Mouse (Mus musculus) gastrocnemius, adult 2 months (tissue): ENCODE data around the gene Atp1a3. TPM values are rescaled to one million over a fixed set of nuclear protein-coding genes. Genes with fewer than 3 reads are reported as not detected.
"Not testable (repeated sequence)": the region's sequence is repeated elsewhere in the genome, so short reads cannot be mapped to it uniquely, and the experiment has no call there.

Experiments
- DNase-seq: peaks from one replicate; pipeline ENCODE4 v3.0.0; 2022
- H3K27ac ChIP-seq: fragments of 200-600 bp; 2 replicates; pipeline ENCODE4 v1.8.1; 2022; ENCODE audit warnings: mild to moderate bottlenecking
- H3K4me3 ChIP-seq: fragments of 200-600 bp; 2 replicates; pipeline ENCODE4 v1.8.1; 2022; ENCODE audit warnings: mild to moderate bottlenecking, moderate library complexity
- CTCF ChIP-seq: fragments of 200-600 bp; IDR thresholded peaks from 2 replicates; pipeline ENCODE4 v1.8.1; 2022; ENCODE audit warnings: antibody characterized with exemption, mild to moderate bottlenecking, moderate library complexity
- intact Hi-C: fragments of 180-260 bp; cut with DNase I; formaldehyde crosslinking; loops from one replicate; pipeline ENCODE4 v1.15.1; 2025
- long read RNA-seq, 2 experiments: library from polyadenylated mRNA; stranded (forward); transcript quantifications; one replicate each; pipeline ENCODE4 v2.0.0; 2021
- total RNA-seq, 2 experiments: library from RNA; stranded (reverse); gene quantifications; 2 replicates each; pipeline ENCODE4 v1.2.3; 2021

The Atp1a3 gene
- not detected for total RNA-seq
- long read RNA-seq, experiment 1, result 0 reads
- long read RNA-seq, experiment 2, result 0 reads

DNA sequence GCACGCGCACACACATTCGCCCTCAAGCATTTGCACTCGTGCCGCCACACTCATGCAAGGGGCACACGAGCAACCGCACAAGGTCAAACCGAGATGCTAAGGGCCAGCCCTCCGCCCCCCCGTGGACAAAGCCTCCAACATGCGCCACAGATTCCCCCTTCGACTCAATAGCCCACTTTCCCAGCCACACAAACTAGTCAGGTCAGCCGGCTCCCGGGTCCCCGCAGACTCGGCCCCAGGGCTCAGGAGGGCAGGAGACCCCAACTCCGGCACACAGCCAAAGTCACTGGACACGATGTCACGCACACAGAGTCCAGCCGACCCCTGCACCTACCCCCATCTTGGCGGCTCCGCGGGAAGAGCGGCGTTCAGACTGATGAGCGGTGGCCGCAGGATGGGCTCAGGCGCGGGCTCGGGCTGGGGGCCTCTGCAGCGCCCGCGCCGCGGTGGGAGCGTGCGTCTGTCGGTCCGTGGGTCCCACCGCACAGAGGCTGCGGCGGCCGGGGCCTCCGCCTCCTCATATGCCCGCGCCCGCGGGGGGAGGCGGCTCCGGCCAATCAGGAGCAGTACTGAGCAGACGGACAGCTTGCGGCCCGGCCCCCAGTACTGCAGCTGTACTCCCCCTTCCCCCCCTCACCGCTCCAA lies at the start of gene Atp1a3:
TSS of gene Atp1a3 (minus strand) at position 538 of the 645 bp plus-strand sequence.
- no peak for TF ChIP-seq CTCF
- Histone ChIP-seq H3K27ac (no peak within 1 kb of the TSS), H3K4me3 (peak within 1 kb of the TSS; percentile 51)
- peak; percentile 33 for DNase-seq
- intact Hi-C loops, result no loop called here

DNA sequence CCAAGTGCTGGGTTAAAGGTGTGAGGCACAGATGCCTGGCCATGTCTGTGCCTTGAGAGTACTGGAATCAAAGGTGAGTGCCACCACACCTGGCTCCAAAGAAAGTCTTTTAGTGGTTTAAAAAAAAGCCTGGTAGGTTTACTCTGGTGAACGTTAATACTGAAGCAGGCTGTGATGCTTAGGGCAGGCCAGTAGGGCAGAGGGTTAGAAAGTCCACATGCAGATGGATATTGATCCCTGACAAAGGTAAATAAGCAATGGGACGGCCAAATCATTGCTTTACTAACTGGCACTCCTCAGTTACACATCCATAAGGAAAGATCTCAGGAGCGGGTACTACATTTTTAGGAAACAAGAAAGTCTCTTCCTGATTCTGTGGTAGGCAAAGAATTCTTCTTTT lies 46.8 kb upstream of the Atp1a3 start:
- DNase-seq, result no peak
- H3K4me3 ChIP-seq, result no peak overlapping the region
- no peak overlapping the region for H3K27ac ChIP-seq
- intact Hi-C loops, result no loop called here
- no peak for TF ChIP-seq CTCF

DNA sequence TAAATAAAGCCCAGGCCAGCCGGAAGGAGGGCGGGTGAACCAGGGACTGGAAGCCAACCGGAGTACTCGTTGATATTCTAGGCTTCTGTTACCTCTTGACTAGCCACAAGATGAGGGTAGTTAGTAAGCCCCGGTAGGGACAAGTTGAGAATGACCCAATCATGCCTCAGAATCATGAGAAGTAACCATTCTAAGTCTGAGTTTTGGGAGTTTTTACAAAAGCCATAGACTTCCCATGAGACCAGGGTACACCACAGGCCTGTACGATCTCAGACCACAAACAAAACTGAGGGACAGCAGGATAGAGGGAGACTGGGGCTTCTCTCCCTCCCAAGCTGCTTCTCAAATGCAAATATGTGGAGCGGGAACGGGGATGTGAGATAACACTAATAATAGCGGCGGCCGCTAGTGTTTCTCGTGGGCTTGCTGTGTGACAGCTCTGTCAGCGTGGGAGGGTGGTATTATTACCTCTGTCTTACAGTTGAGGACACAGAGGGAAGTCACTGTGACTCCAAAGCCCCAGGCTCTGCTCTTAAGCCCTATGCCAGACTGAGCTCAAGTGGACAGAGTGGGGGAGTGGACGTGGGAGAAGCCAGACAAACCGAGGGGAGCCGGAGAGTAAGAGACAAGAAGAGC lies 43.7 kb upstream of the Atp1a3 start:
- no peak overlapping the region for H3K4me3 ChIP-seq
- no peak for DNase-seq
- TF ChIP-seq CTCF, result no peak
- no peak overlapping the region for H3K27ac ChIP-seq
- intact Hi-C loops, result no loop called here

DNA sequence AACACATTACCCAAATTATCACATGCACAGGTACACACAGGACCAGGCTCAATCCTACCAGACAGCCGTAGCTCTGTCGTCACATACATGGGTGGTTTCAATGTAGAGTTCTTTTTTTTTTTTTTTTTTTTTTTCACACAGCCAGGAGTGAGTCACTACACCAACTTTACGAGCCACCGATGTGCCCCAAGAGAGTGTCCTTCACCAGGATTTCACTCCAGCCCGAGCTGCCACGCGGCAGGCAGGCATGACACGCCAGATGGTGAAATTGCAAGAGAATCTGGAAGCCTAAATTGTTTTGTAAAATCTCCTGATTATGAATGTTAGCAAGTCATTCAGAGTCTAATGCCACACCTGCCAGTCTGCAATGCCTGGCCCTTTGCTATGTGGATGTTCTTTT lies 41.6 kb upstream of the Atp1a3 start:
- intact Hi-C loops, result no loop called here

DNA sequence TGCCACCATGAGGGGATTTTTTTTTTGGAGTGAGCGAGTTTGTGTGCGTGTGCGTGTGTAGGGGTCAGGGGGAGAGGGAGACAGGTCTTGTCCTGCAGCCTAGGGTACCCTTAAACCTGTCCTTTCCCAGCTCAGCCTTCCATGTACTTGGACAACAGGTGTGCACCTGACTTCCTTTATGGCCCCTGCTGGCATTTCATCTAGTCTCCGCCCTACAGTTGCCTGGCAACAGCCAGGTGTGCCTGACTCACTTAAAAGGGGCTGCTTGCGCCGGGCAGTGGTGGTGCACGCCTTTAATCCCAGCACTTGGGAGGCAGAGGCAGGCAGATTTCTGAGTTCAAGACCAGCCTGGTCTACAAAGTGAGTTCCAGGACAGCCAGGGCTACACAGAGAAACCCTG lies 38.8 kb upstream of the Atp1a3 start:
- DNase-seq, H3K27ac ChIP-seq, intact Hi-C loops, H3K4me3 ChIP-seq: not testable (repeated sequence)

More for the DNA sequence above, 41.6 kb upstream of the Atp1a3 start:
- no peak for TF ChIP-seq CTCF
- no peak overlapping the region for H3K4me3 ChIP-seq
- no peak for DNase-seq
- H3K27ac ChIP-seq, result no peak overlapping the region

DNA sequence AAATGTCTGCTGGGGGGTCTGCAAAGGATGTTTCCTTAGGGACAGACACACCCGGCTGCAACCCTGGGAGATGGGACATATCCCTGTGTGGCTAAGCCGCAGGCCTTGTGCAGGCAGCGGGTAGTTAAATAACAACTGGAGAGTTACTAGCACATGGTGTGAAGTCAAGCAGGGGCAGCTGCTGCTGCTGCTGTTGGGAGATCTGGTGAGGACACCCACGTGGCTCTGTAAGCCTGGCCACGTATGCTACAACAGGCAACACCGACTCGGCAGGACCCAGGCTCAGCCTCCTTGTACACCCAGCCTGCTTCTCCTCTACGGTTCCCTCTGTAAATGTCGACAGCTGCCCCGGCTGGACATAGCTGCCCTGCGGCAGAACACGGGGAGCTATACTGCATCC lies 36.2 kb upstream of the Atp1a3 start:
- intact Hi-C loops, result no loop called here
- no peak for TF ChIP-seq CTCF
- DNase-seq, result no peak
- Histone ChIP-seq H3K4me3 (no peak overlapping the region), H3K27ac (no peak overlapping the region)

DNA sequence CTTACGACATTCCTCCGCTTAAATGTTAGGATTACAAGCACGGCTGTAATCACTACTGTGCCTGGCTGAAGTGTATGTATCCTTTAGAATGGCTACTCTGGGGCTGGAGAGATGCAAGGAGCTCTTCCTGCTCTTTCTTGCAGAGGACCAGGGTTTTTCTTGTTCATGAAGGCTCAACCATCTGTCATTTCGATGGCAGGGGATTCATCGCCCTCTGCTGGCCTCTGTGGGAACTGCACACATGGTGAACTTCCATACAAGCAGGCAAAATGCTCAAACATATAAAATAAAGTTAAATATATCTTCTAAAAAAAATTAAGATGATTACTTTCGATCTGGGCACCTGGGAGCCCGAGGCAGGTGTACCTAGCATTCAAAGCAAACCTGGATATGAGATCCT lies 30.2 kb upstream of the Atp1a3 start:
- intact Hi-C loops, result no loop called here
- no peak overlapping the region for H3K27ac ChIP-seq
- DNase-seq, result peak; percentile 61
- TF ChIP-seq CTCF, result peak; percentile 97
- H3K4me3 ChIP-seq, result no peak overlapping the region

DNA sequence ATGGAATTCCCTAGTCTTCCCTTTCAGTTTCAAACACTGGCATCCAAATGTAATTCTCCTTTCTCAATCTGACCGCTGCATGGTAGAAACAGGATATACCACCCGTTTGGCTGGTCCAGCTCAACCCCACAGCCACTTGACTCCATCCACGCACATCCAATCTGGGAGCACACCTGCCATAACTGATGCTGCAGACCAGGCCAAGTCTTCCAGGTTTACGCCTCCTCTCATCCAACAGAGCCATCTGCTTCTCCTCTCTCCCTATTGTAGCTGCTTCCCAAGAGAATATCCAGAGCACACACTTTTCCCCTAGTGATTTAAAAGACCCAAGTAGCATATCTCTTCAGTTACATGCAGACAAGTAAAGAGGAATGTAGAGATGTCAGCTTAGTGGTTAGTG lies 29.0 kb upstream of the Atp1a3 start:
- TF ChIP-seq CTCF, result no peak
- no peak overlapping the region for H3K4me3 ChIP-seq
- H3K27ac ChIP-seq, result no peak overlapping the region
- DNase-seq, result no peak
- intact Hi-C loops, result loop anchor here (5.0 kb wide), 1 partner anchor 58 kb away; no protein-coding TSS in a partner anchor

DNA sequence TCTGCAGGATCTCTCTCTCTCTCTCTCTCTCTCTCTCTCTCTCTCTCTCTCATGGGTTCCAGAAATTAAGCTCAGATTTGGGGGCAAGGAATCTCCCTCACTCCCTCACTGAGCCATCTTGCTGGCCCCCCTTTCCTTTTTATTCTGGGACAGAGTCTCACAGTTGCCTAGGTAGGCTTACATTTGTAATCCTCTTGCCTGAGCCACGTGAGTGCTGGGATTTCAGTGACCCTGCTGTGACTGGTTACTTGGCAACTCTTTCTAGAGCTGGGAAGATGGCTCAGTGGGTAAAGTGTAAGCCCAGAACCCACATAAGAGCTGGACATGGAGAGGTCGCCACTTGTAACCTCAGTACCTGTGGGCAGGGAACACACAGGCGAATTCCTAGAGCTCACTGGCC lies 25.8 kb upstream of the Atp1a3 start:
- no peak overlapping the region for H3K27ac ChIP-seq
- intact Hi-C loops, result loop anchor here (5.0 kb wide), 1 partner anchor 61 kb away; no protein-coding TSS in a partner anchor
- no peak for DNase-seq
- no peak overlapping the region for H3K4me3 ChIP-seq
- TF ChIP-seq CTCF, result no peak

DNA sequence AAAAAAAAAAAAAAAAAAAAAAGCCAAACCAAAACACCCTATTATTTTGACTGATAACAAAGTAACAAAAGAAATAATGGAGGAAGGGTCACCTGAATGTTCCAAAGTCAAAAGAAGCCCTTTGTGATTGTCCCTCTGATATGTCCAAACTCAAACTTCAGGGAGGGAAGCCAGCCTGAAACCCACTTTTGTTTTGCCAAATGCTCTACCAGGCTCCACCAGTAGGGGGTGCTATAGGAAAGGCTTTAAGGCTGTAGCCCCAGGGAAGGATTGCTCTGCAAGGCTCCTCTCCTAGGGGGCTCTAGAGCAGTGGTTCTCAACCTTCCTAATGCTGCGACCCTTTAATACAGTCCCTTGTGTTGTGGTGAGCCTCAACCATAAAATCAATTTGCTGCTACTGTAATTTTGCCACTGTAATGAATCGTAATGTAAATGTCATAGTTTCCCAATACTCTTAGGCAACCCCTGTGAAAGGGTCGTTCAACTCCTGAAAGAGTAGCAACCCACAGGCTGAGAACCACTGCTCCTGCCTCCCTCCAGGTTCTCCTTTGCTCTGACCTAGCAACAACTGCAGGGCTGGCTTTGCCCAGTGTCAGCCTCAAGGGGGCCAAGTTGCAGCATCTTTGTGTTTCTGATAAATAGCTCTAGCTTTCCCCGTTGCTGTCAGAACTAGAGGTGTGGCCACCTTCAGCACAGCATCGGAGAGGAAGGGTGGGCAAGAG lies 24.4 kb upstream of the Atp1a3 start:
- TF ChIP-seq CTCF, result peak; percentile 98
- intact Hi-C loops, result loop anchor here (5.0 kb wide), 1 partner anchor 62 kb away; no protein-coding TSS in a partner anchor
- H3K4me3 ChIP-seq, result no peak overlapping the region
- no peak overlapping the region for H3K27ac ChIP-seq
- DNase-seq, result peak; percentile 76

DNA sequence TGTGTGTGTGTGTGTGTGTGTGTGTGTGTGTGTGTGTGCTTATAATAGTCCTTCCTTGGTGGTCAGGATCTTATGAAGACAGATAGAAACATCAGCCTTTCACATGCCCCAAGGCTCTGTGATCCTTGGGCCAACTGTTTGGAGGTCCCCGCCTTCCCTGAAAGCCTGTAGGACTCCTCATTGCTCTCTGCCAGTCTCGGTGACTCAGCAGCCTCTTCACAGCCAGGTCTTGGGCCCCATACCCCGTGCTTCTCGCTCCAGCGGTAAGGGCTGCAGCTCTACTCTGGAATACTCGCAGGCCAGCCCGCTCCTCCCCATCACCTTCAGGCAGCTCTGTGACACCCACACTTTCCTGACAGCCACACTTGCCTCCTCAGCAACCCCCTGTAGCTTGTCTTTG lies 20.7 kb upstream of the Atp1a3 start:
- no peak overlapping the region for H3K4me3 ChIP-seq
- no peak for TF ChIP-seq CTCF
- peak; percentile 46 for DNase-seq
- peak overlapping the region; percentile 40; the same call in 1 of the 2 replicates for H3K27ac ChIP-seq
- intact Hi-C loops, result no loop called here

DNA sequence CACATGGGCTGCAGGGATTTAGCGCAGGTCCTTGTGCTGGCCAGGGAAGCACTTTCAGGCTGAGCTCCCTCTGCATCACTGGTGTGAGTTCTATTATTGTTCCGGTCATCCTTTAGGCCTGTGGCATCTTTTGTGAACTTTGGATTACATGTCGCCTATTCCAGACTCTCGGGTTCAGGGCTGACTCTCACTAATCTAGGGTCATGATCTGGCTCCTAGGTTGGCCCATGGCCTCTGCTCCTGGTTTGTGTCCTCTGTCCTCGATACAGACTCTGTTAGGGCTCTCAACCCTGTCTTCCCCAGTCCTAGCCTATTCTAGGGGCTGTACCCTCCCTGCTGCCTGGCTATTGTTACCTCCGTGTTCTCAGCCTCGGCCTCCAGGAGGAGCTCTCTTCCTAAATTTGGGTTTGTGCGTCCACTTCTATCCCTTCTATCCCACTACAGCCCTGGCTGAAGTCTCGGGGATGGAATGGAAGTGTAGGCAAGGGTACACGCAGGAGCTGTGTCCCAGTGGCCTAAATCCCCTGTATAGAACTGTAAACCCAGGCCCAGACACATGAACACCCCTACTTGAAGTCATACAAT lies 20.2 kb upstream of the Atp1a3 start:
- H3K4me3 ChIP-seq, result no peak overlapping the region
- DNase-seq, result no peak
- intact Hi-C loops, result no loop called here
- peak; percentile 21; the same call in 1 of the 2 replicates for TF ChIP-seq CTCF
- H3K27ac ChIP-seq, result no peak overlapping the region

DNA sequence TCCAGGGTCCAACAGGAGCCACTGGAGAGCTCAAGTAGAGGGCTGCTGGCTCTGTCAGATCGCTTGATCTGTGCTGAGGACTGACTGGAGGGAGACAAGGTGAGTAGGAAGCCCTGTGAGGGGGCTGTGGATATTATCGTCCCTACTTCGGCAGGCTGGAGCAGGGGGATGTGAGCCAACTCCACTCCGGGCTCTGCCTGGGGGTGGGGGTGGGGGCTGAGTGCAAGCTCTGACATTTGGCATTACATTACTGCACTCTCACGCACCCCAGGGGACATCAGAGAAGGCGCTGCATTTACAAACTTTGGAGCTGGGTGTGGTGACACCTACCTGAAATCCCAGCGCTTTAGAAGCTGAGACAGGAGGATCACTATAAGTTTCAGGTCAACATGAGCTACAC lies 5.8 kb upstream of the Atp1a3 start:
- intact Hi-C loops, result no loop called here
- H3K27ac ChIP-seq, result no peak overlapping the region
- no peak for TF ChIP-seq CTCF

More for the DNA sequence above, 5.8 kb upstream of the Atp1a3 start:
- no peak overlapping the region for H3K4me3 ChIP-seq
- no peak for DNase-seq
